Mouse (Mus musculus) heart, postnatal 0 days (tissue): ENCODE results near the gene Sec16a. TPM values are rescaled to one million over a fixed set of nuclear protein-coding genes. Genes with fewer than 3 reads are reported as not detected.

Experiments used
- ATAC-seq: fragments of 200-750 bp; cut with Nextera tagmentation; 2 replicates; pipeline ENCODE4 v1.8.0; 2017; ENCODE audit warnings: low read depth, moderate number of reproducible peaks, moderate library complexity; ENCODE audit not compliant: insufficient read depth
- DNase-seq: peaks from one replicate; pipeline ENCODE4 v3.0.0-alpha.2; 2016; ENCODE audit warnings: low spot score
- H3K27ac ChIP-seq: fragments of 300-500 bp; sonication (generic); 2 replicates; pipeline ENCODE4 v1.5.1; 2014; ENCODE audit warnings: low read depth, mild to moderate bottlenecking
- H3K27me3 ChIP-seq: fragments of 300-500 bp; sonication (generic); 2 replicates; pipeline ENCODE4 v1.6.1; 2014; ENCODE audit warnings: low read length, mixed read lengths; ENCODE audit not compliant: control insufficient read depth, insufficient read depth
- H3K36me3 ChIP-seq: fragments of 300-500 bp; sonication (generic); replicated peaks from 2 replicates; pipeline ENCODE4 v1.6.1; 2014; ENCODE audit warnings: low read length, mixed read lengths; ENCODE audit not compliant: control insufficient read depth, insufficient read depth
- H3K4me1 ChIP-seq: fragments of 300-500 bp; sonication (generic); 2 replicates; pipeline ENCODE4 v1.6.1; 2014; ENCODE audit warnings: antibody characterized with exemption; ENCODE audit not compliant: control insufficient read depth, insufficient read depth
- H3K4me2 ChIP-seq: fragments of 300-500 bp; sonication (generic); 2 replicates; pipeline ENCODE4 v1.6.1; 2014; ENCODE audit warnings: low read depth, mild to moderate bottlenecking, low read length, moderate library complexity
- H3K4me3 ChIP-seq: fragments of 300-500 bp; sonication (generic); 2 replicates; pipeline ENCODE4 v1.5.1; 2014; ENCODE audit warnings: low read depth, low read length
- H3K9ac ChIP-seq: fragments of 300-500 bp; sonication (generic); replicated peaks from 2 replicates; pipeline ENCODE4 v1.6.1; 2014; ENCODE audit warnings: low read depth, low read length, mixed read lengths
- H3K9me3 ChIP-seq: fragments of 300-500 bp; sonication (generic); replicated peaks from 2 replicates; pipeline ENCODE4 v1.6.1; 2016; ENCODE audit warnings: low read length; ENCODE audit not compliant: control insufficient read depth
- CTCF ChIP-seq: IDR thresholded peaks from 2 replicates; pipeline ENCODE4 v1.5.1; 2016; ENCODE audit warnings: antibody characterized with exemption, control low read depth, low read depth
- EP300 ChIP-seq: IDR thresholded peaks from 2 replicates; pipeline ENCODE4 v1.6.1; 2016; ENCODE audit warnings: antibody characterized with exemption, low read depth
- WGBS: fragments of 180-500 bp; shearing (Covaris S2); extraction: QIAGEN DNeasy Blood & Tissue Kit; methylation state at CpG from one replicate; pipeline ENCODE4 v1.1.7; 2014; 5-methylcytosine and 5-hydroxymethylcytosine counted together
- polyA plus RNA-seq: library from polyadenylated mRNA; unstranded; fragments of >200 nt; fragmentation: Nextera tagmentation; extraction: Ambion mirVana; gene quantifications from 2 replicates; pipeline ENCODE4 v1.2.1, GENCODE M21; 2015
- total RNA-seq: library from RNA; depleted of rRNA; stranded (reverse); fragments of >200 nt; gene quantifications from 2 replicates; pipeline ENCODE4 v1.2.3, GENCODE M21; 2014; ENCODE audit warnings: low replicate concordance

The Sec16a gene
- total and polyA plus RNA-seq, 2 experiments from 2014 or later: 7.5 to 49.0 TPM

- 67% methylated on average over 8 of the region's 8 CpGs for WGBS
Observed at GRCm38 (mm10) chr2:26403306-26403705, 41.7 kb downstream of the Sec16a start.

GRCm38 (mm10) chr2:26402265-26402664 is 42.8 kb downstream of the Sec16a start:
- Histone ChIP-seq H3K9me3 (no peaks in the 10 kb centered on the region), H3K27ac (no peak overlapping the region), H3K4me3 (no peak overlapping the region), H3K27me3 (no peaks in the 10 kb centered on the region), H3K4me2 (no peak overlapping the region), H3K9ac (no peak overlapping the region), H3K4me1 (peaks cover 9% of the 10 kb centered on the region), H3K36me3 (peaks cover 47% of the 10 kb centered on the region)
- WGBS: 81% methylated on average over 1 of the region's 1 CpGs
- no peak for TF ChIP-seq CTCF
- TF ChIP-seq EP300: no peak
- DNase-seq (no peak), ATAC-seq (no peak)

More at GRCm38 (mm10) chr2:26403306-26403705, 41.7 kb downstream of the Sec16a start:
- no peak overlapping the region for H3K4me3 ChIP-seq
- no peak overlapping the region for H3K27ac ChIP-seq
- no peak for ATAC-seq
- no peak overlapping the region for H3K9ac ChIP-seq
- no peaks in the 10 kb centered on the region for H3K9me3 ChIP-seq
- H3K36me3 ChIP-seq: peaks cover 38% of the 10 kb centered on the region
- DNase-seq: no peak
- peaks cover 20% of the 10 kb centered on the region for H3K4me1 ChIP-seq
- H3K27me3 ChIP-seq: no peaks in the 10 kb centered on the region
- no peak overlapping the region for H3K4me2 ChIP-seq
- TF ChIP-seq EP300 (no peak), CTCF (no peak)

GRCm38 (mm10) chr2:26401023-26401422 is 44.0 kb downstream of the Sec16a start:
- peaks cover 60% of the 10 kb centered on the region for H3K36me3 ChIP-seq
- 92% methylated on average over 4 of the region's 4 CpGs for WGBS
- TF ChIP-seq CTCF: no peak
- no peak for TF ChIP-seq EP300

GRCm38 (mm10) chr2:26400296-26400695 is 44.7 kb downstream of the Sec16a start:
- ATAC-seq: no peak
- Histone ChIP-seq H3K4me1 (no peaks in the 10 kb centered on the region), H3K9ac (no peak overlapping the region), H3K27me3 (no peaks in the 10 kb centered on the region), H3K4me3 (no peak overlapping the region), H3K27ac (no peak overlapping the region), H3K9me3 (no peaks in the 10 kb centered on the region), H3K4me2 (no peak overlapping the region), H3K36me3 (peaks cover 67% of the 10 kb centered on the region)
- no peak for TF ChIP-seq CTCF
- TF ChIP-seq EP300: no peak
- no peak for DNase-seq
- WGBS: 86% methylated on average over 5 of the region's 5 CpGs

More at GRCm38 (mm10) chr2:26401023-26401422, 44.0 kb downstream of the Sec16a start:
- Histone ChIP-seq H3K4me1 (no peaks in the 10 kb centered on the region), H3K9me3 (no peaks in the 10 kb centered on the region), H3K27ac (no peak overlapping the region), H3K9ac (no peak overlapping the region), H3K4me2 (no peak overlapping the region), H3K4me3 (no peak overlapping the region), H3K27me3 (no peaks in the 10 kb centered on the region)
- DNase-seq: no peak
- ATAC-seq: no peak

- H3K4me1 ChIP-seq: no peaks in the 10 kb centered on the region
- TF ChIP-seq CTCF: no peak
- TF ChIP-seq EP300: no peak
- H3K4me2 ChIP-seq: no peak overlapping the region
- no peaks in the 10 kb centered on the region for H3K27me3 ChIP-seq
- no peaks in the 10 kb centered on the region for H3K9me3 ChIP-seq
- DNase-seq (no peak), ATAC-seq (peak; percentile 25)
- peaks cover 74% of the 10 kb centered on the region for H3K36me3 ChIP-seq
- H3K27ac ChIP-seq: no peak overlapping the region
- H3K9ac ChIP-seq: no peak overlapping the region
- no peak overlapping the region for H3K4me3 ChIP-seq
- WGBS: 47% methylated on average over 5 of the region's 5 CpGs
Observed at GRCm38 (mm10) chr2:26399647-26400046, 45.4 kb downstream of the Sec16a start.

- H3K27me3 ChIP-seq: no peaks in the 10 kb centered on the region
- no peak overlapping the region for H3K27ac ChIP-seq
- TF ChIP-seq EP300 (no peak), CTCF (no peak)
- no peak overlapping the region for H3K4me3 ChIP-seq
- H3K4me1 ChIP-seq: no peaks in the 10 kb centered on the region
- DNase-seq (no peak), ATAC-seq (no peak)
- peaks cover 80% of the 10 kb centered on the region for H3K36me3 ChIP-seq
- no peak overlapping the region for H3K9ac ChIP-seq
- H3K4me2 ChIP-seq: no peak overlapping the region
- WGBS: 75% methylated on average over 8 of the region's 8 CpGs
- H3K9me3 ChIP-seq: no peaks in the 10 kb centered on the region
Observed at GRCm38 (mm10) chr2:26398978-26399377, 46.0 kb downstream of the Sec16a start.
